Mouse (Mus musculus): Measurements from ENCODE around the gene Cep170b.

DNA sequence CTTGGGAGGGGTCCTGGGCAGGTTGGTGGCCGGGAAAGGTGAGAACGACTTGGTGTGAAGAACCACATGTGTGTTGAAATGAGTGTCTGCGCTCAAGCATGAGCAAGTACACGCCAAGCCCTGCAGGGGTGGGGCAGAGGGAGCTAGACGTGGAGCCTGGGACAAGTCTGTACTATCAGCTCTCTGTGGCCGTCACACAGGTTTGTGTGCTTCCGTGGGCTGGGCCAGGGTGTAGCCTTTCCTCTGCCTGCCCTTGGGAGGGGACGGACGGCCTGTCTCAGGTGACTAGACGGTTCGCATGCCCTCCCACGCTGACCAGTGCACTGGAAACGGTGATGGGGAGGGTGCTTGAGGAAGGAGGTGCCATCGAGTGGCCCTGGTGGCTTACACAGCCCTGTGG lies 10.6 kb downstream of the Cep170b start:
- no peak for TF ChIP-seq POLR2A (IDR thresholded peaks at IDR 0.05; ENCODE audit: extremely low read depth, insufficient read depth, low read length)
- TF ChIP-seq CTCF (IDR thresholded peaks at IDR 0.05; ENCODE audit: extremely low read depth, insufficient read depth, low read length) = no peak
